Mouse (Mus musculus): ENCODE measurements around the gene Tssk6.

DNA sequence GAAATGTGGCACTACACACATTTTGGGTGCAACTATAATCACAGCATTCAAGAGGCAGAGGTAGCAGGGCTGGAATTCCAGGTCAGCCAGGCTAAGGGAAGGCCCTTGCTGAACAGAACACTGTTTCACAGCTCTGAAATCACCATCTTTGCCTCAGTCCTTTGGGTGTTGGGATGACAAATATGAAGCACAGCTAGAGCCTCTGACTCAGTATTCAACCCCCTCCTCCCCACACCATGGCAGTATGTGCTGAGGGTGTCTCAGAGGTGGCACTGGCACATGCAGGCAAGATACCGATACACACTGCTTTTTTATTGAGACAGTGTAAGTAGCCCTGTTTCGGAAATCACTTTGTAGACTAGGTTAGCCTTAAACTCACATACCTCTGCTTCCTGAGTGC, 4.3 kb downstream of the Tssk6 start:
- TF ChIP-seq CTCF (IDR thresholded peaks at IDR 0.05; ENCODE audit: borderline replicate concordance, control insufficient read depth, extremely low read depth, insufficient read depth, low read length, poor library complexity), result no peak
- no peak for TF ChIP-seq POLR2A (IDR thresholded peaks at IDR 0.05; ENCODE audit: control insufficient read depth, extremely low read depth, insufficient read depth, low read length, poor library complexity)
